Mouse (Mus musculus): ENCODE measurements around the gene Tenm4. TPM values are rescaled to one million over a fixed set of nuclear protein-coding genes. Genes with fewer than 3 reads are reported as not detected.

Gene Tenm4
- total RNA-seq, 2 experiments from 2014 or later = 127 to 178 TPM

- intact Hi-C loops (cut with DNase I) = no loop called here
- DNase-seq (ENCODE audit: low spot score in 2 of 2) = no peak
These were observed 631.2 kb downstream of the Tenm4 start for GRCm38 (mm10) chr7:96802216-96802615.

DNA sequence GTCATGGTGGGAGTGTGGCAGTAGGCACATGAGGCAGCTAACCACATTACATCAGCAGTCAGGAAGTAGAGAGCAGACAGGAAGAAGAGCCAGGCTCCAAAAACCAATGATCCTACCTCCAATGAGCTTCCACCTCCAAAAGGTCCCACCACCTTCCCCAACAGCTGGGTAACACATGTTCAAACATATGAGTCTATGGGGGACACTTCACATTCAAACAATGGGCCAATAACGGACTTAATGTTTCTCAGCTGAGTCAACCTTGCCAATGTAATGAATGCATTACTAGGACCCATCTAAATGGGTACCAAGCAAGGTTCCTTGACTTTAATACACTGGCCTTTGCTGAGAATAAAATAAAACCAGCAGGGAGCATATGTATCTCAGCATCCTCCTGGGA lies 635.5 kb downstream of the Tenm4 start:
- no peak for DNase-seq (ENCODE audit: low spot score in 2 of 2)
- intact Hi-C loops (cut with DNase I) = no loop called here

GRCm38 (mm10) chr7:96807281-96808058 lies 636.4 kb downstream of the Tenm4 start:
- DNase-seq (ENCODE audit: low spot score in 2 of 2) = no peak
- intact Hi-C loops (cut with DNase I) = no loop called here

- intact Hi-C loops (cut with DNase I) = no loop called here
- DNase-seq (ENCODE audit: low spot score in 2 of 2) = no peak
These were observed 637.1 kb downstream of the Tenm4 start for GRCm38 (mm10) chr7:96808059-96808646.

GRCm38 (mm10) chr7:96811691-96812090 lies 640.6 kb downstream of the Tenm4 start:
- intact Hi-C loops (cut with DNase I) = no loop called here

GRCm38 (mm10) chr7:96813036-96813435 lies 642.0 kb downstream of the Tenm4 start:
- no peak for DNase-seq (ENCODE audit: low spot score in 2 of 2)
- intact Hi-C loops (cut with DNase I) = no loop called here

More at GRCm38 (mm10) chr7:96811691-96812090, 640.6 kb downstream of the Tenm4 start:
- no peak for DNase-seq (ENCODE audit: low spot score in 2 of 2)

- DNase-seq (ENCODE audit: low spot score in 2 of 2) = no peak
- intact Hi-C loops (cut with DNase I) = no loop called here
These were observed 642.7 kb downstream of the Tenm4 start for GRCm38 (mm10) chr7:96813497-96814400.

DNA sequence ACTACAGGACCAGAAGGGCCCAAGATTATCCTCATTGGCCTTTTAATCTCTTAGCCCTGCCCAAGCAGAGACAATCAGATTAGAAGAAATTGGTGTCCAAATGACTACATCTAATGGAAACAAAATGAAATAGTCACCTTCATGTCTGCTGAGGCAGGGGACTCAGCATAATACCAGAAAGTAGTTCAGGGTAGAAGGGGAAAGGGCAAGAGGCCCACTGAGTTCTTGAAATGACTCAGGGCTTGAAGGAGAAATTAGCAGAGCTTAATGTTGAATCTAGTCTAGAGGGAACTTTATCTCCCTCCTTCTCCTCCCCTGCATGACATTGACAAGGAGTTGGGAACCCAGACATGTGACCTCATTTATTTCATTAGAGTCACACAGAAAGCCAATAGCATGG lies 643.5 kb downstream of the Tenm4 start:
- intact Hi-C loops (cut with DNase I) = no loop called here
- DNase-seq (ENCODE audit: low spot score in 2 of 2) = no peak

DNA sequence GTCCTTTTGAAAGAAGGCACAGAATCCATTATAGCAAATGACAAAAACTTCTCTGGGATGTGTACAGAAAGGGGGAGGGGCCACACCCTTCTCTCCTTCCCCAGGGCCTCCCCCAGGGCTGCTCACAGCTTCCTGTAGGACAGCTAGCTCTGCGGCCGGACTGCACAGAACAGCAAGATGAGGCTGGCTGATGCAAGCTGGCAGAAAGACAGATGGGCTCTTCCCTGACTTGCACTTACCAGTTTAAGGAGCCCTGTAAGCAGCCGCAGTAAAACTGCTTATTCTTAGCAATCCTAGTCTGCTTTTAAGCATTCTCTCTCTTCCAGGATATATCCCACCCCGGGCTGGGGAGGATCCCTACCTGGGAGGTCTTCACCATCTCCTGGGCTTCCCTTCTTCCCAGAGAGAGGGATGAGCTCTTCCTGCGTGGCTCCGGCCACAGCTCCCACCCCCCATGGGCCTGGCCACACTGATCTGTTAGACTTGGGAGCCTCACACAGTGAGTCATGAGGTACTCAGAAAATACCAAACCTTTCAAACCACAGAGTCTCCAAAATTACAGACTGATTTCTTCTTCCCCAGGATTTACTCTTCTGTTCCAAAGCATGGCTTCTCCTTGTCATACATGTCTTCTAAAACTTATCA lies 646.1 kb downstream of the Tenm4 start:
- DNase-seq (ENCODE audit: low spot score in 2 of 2) = peak in 1 of 2 experiments; percentile 35
- intact Hi-C loops (cut with DNase I) = no loop called here

DNA sequence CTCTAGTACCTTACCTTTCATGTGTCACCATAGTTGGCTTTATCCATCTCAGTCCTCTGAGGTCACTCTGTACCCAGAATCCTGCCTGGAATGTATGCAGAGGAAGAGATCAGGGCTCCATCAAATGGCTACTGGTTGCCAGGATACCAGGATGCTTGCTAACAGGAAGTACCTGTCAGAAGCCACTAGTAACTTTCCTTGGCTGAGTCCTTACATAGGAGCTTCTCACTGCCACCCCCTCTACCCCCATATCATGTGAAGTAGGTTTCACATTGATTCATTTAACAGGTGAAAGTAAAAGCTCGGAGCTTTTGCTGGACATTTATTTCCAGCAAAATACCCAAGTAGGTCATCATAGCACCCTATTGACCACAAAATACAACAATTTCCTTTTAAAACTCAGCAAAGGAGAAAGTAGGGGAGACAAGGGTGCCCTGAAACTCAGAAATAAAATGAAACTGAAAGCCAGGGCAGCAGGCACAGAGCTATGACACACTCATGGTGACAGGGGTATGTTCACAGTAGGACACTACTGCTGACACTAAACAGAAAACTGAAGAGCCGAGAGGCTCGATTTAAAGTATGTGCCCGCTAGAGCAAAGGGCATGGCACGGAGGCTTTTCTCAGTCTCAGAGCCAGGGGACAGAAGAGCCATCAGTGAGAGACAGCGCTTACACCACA lies 647.3 kb downstream of the Tenm4 start:
- no peak for DNase-seq (ENCODE audit: low spot score in 2 of 2)
- intact Hi-C loops (cut with DNase I) = no loop called here

DNA sequence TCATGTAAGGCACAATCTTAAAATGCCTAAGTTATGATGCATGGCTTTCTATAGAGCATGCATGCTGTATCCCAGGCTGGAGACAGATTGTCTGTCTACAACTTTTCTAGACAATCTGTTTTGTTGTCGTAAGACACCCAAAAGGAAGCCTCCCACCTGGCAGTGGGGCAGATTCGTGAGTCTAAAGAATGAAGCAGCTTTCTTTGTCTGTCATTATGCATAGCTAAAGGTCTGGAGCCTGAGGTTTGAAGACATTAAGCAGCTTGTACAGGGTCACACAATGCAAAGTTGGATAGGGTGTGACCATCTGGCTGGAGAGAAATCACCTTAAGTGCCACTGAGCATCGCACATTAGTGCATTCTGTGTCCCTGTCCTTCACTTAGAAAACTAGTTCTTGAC lies 648.5 kb downstream of the Tenm4 start:
- peak in 1 of 2 experiments; percentile 31 for DNase-seq (ENCODE audit: low spot score in 2 of 2)
- intact Hi-C loops (cut with DNase I) = no loop called here

DNA sequence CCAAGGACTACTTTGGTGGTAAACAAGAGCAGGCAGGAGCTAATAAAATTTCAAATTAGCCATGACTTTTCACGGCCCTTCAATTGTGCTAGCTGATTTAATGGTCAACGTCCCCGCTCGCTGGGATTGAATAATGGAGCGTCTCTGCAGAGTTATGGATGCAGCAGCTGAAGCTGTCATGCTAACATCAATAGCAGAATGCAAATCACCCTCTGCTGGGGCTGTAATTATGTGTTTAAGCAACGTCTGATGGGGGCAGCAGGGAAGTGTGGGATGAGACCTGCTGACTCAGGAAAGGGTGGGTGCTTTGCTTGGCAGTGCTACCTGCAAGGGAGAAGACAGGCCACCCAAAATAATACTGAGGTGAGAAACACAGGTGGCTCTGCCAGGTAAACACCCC lies 649.3 kb downstream of the Tenm4 start:
- DNase-seq (ENCODE audit: low spot score in 2 of 2) = no peak
- intact Hi-C loops (cut with DNase I) = no loop called here

DNA sequence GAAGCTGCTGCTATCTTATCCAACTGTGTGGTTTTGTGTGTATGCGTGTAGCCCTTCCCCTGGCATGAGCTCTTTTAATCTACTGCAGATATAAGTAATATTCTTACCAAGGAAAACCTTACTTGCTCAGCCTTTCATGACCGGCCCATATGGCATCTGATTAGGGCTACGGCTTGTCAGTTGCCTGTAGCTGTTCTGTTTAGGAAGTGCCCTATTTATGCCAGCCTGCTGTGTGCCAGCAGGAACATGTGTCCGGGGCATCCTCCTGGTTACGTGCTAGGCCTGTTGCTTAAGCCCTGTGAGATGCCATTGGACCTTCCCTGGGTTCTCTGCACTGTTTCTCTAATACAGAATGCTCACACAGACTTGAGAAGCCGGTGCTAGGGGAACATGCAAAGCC lies 655.1 kb downstream of the Tenm4 start:
- intact Hi-C loops (cut with DNase I) = no loop called here

GRCm38 (mm10) chr7:96826672-96827071 lies 655.6 kb downstream of the Tenm4 start:
- intact Hi-C loops (cut with DNase I) = no loop called here
- no peak for DNase-seq (ENCODE audit: low spot score in 2 of 2)

More for the DNA sequence above, 655.1 kb downstream of the Tenm4 start:
- no peak for DNase-seq (ENCODE audit: low spot score in 2 of 2)

DNA sequence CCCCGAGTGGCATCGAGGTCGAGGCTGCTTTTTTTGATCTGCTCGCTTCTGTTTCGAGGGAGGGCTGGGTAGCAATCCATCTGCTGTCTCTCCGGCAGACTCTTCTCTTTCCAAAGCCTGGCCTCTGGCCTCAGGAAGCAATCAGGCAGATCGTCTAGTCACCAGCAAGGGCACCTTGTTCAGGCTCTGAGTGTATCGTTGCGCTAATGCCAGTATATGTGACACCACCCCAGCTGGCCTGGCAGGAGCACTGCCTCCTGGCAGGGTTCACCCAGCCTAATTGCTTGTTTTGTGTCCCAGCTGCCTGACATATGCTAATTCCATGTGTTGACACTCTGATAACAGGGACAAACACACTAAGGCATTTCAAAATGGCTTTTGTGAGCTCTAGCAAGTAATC lies 661.5 kb downstream of the Tenm4 start:
- intact Hi-C loops (cut with DNase I) = no loop called here

DNA sequence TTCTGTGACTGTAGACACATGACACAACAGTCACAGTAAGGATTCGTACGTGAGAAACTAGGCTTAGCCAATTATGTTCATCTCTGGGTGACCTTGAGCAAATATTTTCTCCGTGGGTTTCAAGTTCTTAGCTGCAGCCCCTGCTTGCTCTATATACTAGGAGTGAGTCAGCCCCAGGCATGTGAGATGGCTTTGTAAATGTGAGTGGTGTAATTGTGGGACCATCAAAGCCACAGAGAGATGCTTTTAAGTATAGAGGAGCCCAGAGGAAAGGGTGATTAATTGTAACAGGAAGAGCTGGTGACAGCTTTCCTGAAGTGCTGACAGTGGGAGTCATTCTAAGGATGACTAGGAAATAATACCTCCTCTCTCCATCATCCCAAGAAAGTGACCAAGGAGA lies 662.0 kb downstream of the Tenm4 start:
- no peak for DNase-seq (ENCODE audit: low spot score in 2 of 2)

More for the DNA sequence above, 661.5 kb downstream of the Tenm4 start:
- no peak for DNase-seq (ENCODE audit: low spot score in 2 of 2)

GRCm38 (mm10) chr7:96834681-96835289 lies 663.7 kb downstream of the Tenm4 start:
- intact Hi-C loops (cut with DNase I) = loop anchor here (5.0 kb wide), 1 partner anchor 42 kb away; no protein-coding TSS in a partner anchor
- no peak for DNase-seq (ENCODE audit: low spot score in 2 of 2)

More for the DNA sequence above, 662.0 kb downstream of the Tenm4 start:
- intact Hi-C loops (cut with DNase I) = no loop called here

GRCm38 (mm10) chr7:96835313-96835712 lies 664.3 kb downstream of the Tenm4 start:
- intact Hi-C loops (cut with DNase I) = loop anchor here (5.0 kb wide), 1 partner anchor 43 kb away; no protein-coding TSS in a partner anchor
- no peak for DNase-seq (ENCODE audit: low spot score in 2 of 2)
